Mouse (Mus musculus) testis, adult 2 months (tissue): ENCODE measurements around the gene Il3.

Source experiments
- CTCF ChIP-seq: fragments of 200-500 bp; IDR thresholded peaks from 2 replicates; pipeline ENCODE4 v1.5.1; 2012; ENCODE audit warnings: low read depth, mild to moderate bottlenecking, inconsistent platforms, low read length, moderate library complexity; ENCODE audit not compliant: control insufficient read depth, insufficient read depth, insufficient replicate concordance
- POLR2A ChIP-seq: fragments of 200-500 bp; IDR thresholded peaks from 2 replicates; pipeline ENCODE4 v1.6.1; 2012; ENCODE audit warnings: low read depth, mild to moderate bottlenecking, inconsistent platforms, low read length, moderate library complexity; ENCODE audit not compliant: control insufficient read depth

DNA sequence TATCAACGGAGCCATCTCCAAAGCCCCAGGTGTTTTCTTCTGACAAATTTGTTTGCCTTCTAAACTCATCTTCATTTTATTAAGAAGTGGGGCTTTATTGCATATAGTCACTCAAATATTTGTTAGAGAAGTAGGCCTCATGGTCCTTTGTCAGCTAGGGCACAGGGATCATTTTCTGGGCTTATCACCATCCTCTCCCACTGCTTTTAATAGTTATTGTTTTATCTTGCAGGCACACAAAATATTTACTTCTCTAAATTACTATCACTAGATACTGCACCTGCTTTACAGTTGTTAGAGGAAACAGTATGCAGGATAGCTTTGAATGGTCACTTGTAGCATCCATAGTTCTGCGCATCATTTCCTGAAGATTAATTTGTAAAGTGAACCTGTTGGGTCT, 25.1 kb upstream of the Il3 start:
- TF ChIP-seq CTCF (no peak), POLR2A (no peak)
